15 mouse cellular contexts compared by ENCODE assay signal in genomic region chr3:52397961-52398360, GRCm38 (mm10).
A peak's percentile ranks its signal among the peaks of the same experiment; 100 is the strongest.
DNase-seq lines count a peak whose midpoint lies in the region; ATAC-seq lines count a peak whose summit lies in the region.
"Had no signal": no experiment of that assay in that cellular context is flagged by ENCODE, and none has a peak within 500 bp of the region (broad histone marks: within the 10 kb centered on the region; RNA-seq: fewer than 3 reads in every experiment).

No protein-coding gene starts in this region.

- ATAC-seq in CD4-positive, CD25-positive, alpha-beta regulatory T cell, adult 4 months = peak; percentile 29
- ATAC-seq: forebrain, embryonic 14.5 days; intestine, postnatal 0 days; lung, postnatal 0 days; midbrain, embryonic 15.5 days had no signal

- DNase-seq in CD4-positive helper T cell, adult 2 months (ENCODE audit: low read depth, low spot score) = peak; percentile 53
- DNase-seq in naive thymus-derived CD4-positive, alpha-beta T cell, adult 2 months (ENCODE audit: low read depth) = peak; percentile 71
- DNase-seq in thymus, postnatal 14 days = peak; percentile 58
- no peak for DNase-seq in urinary bladder, adult 2 months (ENCODE audit: low spot score)
- no peak for DNase-seq in urinary bladder, postnatal 14 days (ENCODE audit: low spot score)
- no peak for DNase-seq in heart, adult 11 months
- DNase-seq: cerebellum, adult 2 months; gastrocnemius, postnatal 36 days; heart, postnatal 14 days; right cerebral cortex, postnatal 14 days had no signal

Comparison
In these comparisons a context has a peak if more than half of its experiments do, and no peak if none do; other contexts are left out.
1. DNase-seq: peak in CD4-positive helper T cell, adult 2 months (single experiment), naive thymus-derived CD4-positive, alpha-beta T cell, adult 2 months (single experiment) and thymus, postnatal 14 days (single experiment); none in urinary bladder, adult 2 months (single experiment), urinary bladder, postnatal 14 days (single experiment) and heart, adult 11 months (single experiment).